Mouse (Mus musculus) hindbrain, embryonic 15.5 days (tissue): ENCODE results near the gene Wipf2. TPM values are rescaled to one million over a fixed set of nuclear protein-coding genes. Genes with fewer than 3 reads are reported as not detected.

Experiments
- ATAC-seq: fragments of 200-750 bp; cut with Nextera tagmentation; 2 replicates; pipeline ENCODE4 v1.8.0; 2017; ENCODE audit warnings: low read depth, moderate number of reproducible peaks, moderate TSS enrichment; ENCODE audit not compliant: low FRiP score
- H3K27ac ChIP-seq: fragments of 300-500 bp; sonication (generic); replicated peaks from 2 replicates; pipeline ENCODE4 v1.5.1; 2015; ENCODE audit warnings: mild to moderate bottlenecking, inconsistent platforms
- H3K27me3 ChIP-seq: fragments of 300-500 bp; sonication (generic); 2 replicates; pipeline ENCODE4 v1.6.1; 2015; ENCODE audit warnings: control low read depth, inconsistent platforms
- H3K36me3 ChIP-seq: fragments of 300-500 bp; sonication (generic); 2 replicates; pipeline ENCODE4 v1.6.1; 2015; ENCODE audit warnings: control low read depth, inconsistent platforms
- H3K4me1 ChIP-seq: fragments of 300-500 bp; sonication (generic); replicated peaks from 2 replicates; pipeline ENCODE4 v1.6.1; 2015; ENCODE audit warnings: control low read depth, inconsistent platforms
- H3K4me2 ChIP-seq: fragments of 300-500 bp; sonication (generic); 2 replicates; pipeline ENCODE4 v1.6.1; 2015; ENCODE audit warnings: moderate library complexity, mild to moderate bottlenecking, inconsistent platforms
- H3K4me3 ChIP-seq: fragments of 300-500 bp; sonication (generic); 2 replicates; pipeline ENCODE4 v1.5.1; 2015; ENCODE audit warnings: mild to moderate bottlenecking, inconsistent platforms
- H3K9ac ChIP-seq: fragments of 300-500 bp; sonication (generic); 2 replicates; pipeline ENCODE4 v1.6.1; 2015; ENCODE audit warnings: inconsistent platforms
- H3K9me3 ChIP-seq: fragments of 300-500 bp; sonication (generic); 2 replicates; pipeline ENCODE4 v1.6.1; 2016; ENCODE audit warnings: control low read depth, inconsistent platforms
- WGBS: fragments of 180-500 bp; shearing (Covaris S2); methylation state at CpG from one replicate; pipeline ENCODE4 v1.1.7; 2015; 5-methylcytosine and 5-hydroxymethylcytosine counted together
- polyA plus RNA-seq: library from polyadenylated mRNA; unstranded; fragments of >200 nt; fragmentation: Nextera tagmentation; extraction: Ambion mirVana; gene quantifications from 2 replicates; pipeline ENCODE4 v1.2.1, GENCODE M21; 2015

Gene Wipf2
- polyA plus RNA-seq, 1 experiment from 2014 or later: 4.4 TPM

DNA sequence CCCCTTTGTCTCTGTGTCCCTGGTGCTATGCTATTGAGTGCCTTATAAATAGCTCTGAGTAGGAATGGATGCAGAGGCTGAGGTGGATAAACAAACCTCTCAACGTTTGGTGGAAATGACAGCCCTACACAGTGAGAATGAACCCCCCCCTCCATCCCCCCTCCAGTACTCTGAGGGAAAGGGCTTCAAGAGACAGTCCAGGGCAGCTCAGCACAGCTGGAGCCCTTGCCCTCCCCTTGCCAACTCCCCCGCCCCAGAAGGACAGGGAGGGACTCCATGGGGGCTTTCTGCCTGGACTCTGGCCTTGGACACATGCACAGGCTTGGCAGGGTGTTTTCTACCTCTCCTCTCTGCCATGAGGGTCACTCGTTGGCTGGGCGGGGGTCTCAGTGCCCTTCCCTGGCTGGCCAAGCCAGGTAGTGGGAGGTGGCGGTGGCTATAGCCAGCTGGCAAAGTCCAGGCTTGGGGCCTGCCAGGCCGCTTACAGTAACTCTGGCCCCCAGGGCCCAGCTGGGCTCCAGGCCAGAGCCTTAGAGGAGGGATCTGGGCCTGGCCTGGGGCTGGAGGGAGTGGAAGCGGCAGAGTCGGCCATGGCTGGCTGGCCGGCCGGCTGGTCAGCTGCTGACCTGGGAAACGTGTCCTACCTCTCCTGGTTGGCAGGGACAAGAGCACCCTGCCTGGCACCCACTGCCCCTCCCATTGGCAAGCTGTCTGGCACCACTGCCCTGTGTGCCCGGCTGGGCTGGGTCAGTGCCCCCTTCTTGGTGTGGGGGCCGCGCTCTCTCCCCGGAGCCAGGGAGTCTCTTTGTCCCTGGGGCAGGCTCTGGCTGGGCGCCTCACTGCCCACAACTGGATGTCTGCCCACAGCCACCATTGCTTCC is 87.8 kb downstream of the Wipf2 start:
- peaks cover 61% of the 10 kb centered on the region for H3K4me1 ChIP-seq
- no peaks in the 10 kb centered on the region for H3K36me3 ChIP-seq

DNA sequence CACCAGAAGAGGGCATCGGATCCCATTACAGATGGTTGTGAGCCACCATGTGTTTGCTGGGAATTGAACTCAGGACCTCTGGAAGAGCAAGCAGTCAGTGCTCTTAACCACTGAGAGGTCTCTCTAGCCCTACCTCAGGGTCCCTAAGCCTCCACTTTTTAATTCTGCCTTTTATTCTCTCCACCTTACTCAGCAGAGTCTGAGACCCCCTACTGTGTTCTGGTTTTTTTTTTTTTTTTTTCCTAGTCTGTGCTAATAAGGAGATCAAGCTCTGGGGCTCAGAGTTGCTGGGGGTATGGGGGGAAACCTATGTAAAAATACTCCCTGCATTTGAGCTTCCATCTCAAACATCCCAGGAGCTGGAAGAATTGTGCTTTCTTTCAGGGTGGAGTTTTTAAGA is 88.7 kb downstream of the Wipf2 start:
- no peak for ATAC-seq
- Histone ChIP-seq H3K4me1 (peaks cover 61% of the 10 kb centered on the region), H3K9ac (no peak overlapping the region), H3K4me2 (no peak overlapping the region), H3K27me3 (no peaks in the 10 kb centered on the region), H3K36me3 (no peaks in the 10 kb centered on the region), H3K9me3 (no peaks in the 10 kb centered on the region), H3K4me3 (no peak overlapping the region), H3K27ac (no peak overlapping the region)
- 85% methylated on average over 1 of the region's 1 CpGs for WGBS

More for the DNA sequence above, 87.8 kb downstream of the Wipf2 start:
- peak overlapping the region; percentile 79 for H3K27ac ChIP-seq
- H3K4me2 ChIP-seq: 0 out of 2 replicates have a peak overlapping the region, but pooled peaks have one; percentile 9
- H3K27me3 ChIP-seq: no peaks in the 10 kb centered on the region
- no peak overlapping the region for H3K9ac ChIP-seq
- H3K9me3 ChIP-seq: no peaks in the 10 kb centered on the region
- peak; percentile 81 for ATAC-seq
- 43% methylated on average over 14 of the region's 16 CpGs for WGBS
- no peak overlapping the region for H3K4me3 ChIP-seq

DNA sequence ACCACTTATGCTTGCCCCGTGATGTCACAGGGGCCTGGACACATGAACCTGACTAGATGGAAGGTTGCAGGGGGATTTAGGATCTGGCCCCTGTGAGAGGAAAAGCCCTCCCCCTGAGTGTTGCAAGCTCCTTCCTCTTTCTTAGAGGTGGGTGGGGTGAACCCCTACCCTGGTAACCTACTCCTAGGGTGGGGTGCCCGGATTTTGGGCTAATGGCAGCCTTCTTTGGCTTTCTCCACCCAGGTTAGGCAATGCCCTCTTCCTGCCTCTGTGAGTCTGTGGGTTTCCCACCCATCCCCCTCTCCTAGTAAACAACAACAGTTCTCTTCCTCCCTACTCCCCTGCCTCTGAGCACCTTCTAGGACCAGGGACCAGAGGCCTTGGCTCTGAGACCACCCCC is 89.3 kb downstream of the Wipf2 start:
- no peaks in the 10 kb centered on the region for H3K9me3 ChIP-seq
- H3K27me3 ChIP-seq: no peaks in the 10 kb centered on the region
- no peak overlapping the region for H3K4me3 ChIP-seq
- no peak overlapping the region for H3K27ac ChIP-seq
- peaks cover 55% of the 10 kb centered on the region for H3K4me1 ChIP-seq
- no peaks in the 10 kb centered on the region for H3K36me3 ChIP-seq
- H3K4me2 ChIP-seq: no peak overlapping the region
- no peak for ATAC-seq
- 73% methylated on average over 2 of the region's 2 CpGs for WGBS
- H3K9ac ChIP-seq: no peak overlapping the region

DNA sequence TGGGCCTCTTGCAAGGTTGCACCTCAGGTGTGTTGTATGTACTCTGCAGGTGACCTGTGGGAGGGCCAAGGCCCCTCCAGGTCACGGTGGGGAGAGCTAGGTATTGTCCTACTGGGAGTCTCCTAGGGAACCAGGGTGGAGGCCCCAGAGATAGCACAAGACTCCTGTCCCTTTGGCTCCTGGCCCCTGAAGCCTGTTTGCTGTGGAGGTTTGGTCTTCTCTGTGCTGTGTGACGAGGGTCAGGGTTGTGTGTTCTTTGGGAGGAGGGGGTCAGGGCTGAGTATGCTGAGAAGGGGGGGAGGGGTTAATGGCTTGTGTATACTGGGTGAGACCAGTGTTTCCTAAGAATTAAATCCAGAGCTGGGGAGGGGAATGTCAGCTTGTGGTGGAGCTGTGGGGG is 89.9 kb downstream of the Wipf2 start:
- no peak overlapping the region for H3K4me3 ChIP-seq
- H3K36me3 ChIP-seq: no peaks in the 10 kb centered on the region
- H3K27me3 ChIP-seq: no peaks in the 10 kb centered on the region
- no peak overlapping the region for H3K9ac ChIP-seq
- no peak overlapping the region for H3K4me2 ChIP-seq
- no peak overlapping the region for H3K27ac ChIP-seq
- H3K9me3 ChIP-seq: no peaks in the 10 kb centered on the region
- peaks cover 54% of the 10 kb centered on the region for H3K4me1 ChIP-seq
- no peak for ATAC-seq
- 9% methylated on average over 2 of the region's 2 CpGs for WGBS

DNA sequence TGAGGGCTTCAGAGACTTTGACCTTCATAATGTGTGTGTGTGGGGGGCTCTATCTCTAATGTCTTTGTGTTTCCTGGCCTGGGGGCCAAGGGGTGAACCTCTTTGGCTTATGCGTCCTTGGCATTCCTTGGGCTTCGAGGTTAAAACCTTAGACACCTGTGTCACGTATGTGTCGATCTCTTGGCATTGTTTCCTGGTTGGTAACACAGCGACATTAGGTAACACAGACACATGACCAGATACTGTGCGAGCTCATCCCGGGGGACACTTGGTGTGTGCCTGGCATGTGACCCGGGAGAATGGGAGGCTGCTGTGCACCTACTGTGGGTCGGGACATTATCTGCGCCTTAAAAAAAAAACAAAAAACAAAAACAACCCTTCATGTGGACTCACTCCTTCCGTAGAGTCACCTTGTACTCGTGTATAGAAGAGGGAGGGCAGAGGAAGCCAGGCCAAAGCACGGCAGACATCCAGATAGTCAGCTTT is 90.4 kb downstream of the Wipf2 start:
- no peaks in the 10 kb centered on the region for H3K36me3 ChIP-seq
- H3K27ac ChIP-seq: peak overlapping the region; percentile 68; the same call in 1 of the 2 replicates
- H3K4me2 ChIP-seq: peak overlapping the region; percentile 45
- no peak overlapping the region for H3K9ac ChIP-seq
- peaks cover 56% of the 10 kb centered on the region for H3K4me1 ChIP-seq
- no peaks in the 10 kb centered on the region for H3K9me3 ChIP-seq
- no peaks in the 10 kb centered on the region for H3K27me3 ChIP-seq
- ATAC-seq: no peak
- no peak overlapping the region for H3K4me3 ChIP-seq
- 34% methylated on average over 13 of the region's 13 CpGs for WGBS

DNA sequence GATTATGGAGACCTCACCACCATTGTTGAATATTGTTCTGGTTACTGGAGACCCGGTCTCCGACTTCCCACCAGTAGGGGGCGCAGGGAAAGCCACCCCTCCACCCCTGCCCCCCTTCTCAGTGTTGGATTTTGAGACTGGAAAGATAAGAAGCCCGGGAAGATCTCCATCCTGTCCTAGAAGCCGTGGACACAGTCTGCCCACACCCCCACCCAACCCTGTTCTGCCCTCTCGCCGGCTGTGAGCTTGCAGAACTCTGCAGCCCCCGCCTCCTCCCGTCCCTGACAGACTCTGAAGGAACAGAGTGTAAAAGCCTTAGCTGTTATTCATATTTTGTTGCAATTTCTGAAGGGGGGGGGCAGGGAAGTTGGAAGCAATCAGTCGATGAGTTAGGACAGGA is 90.9 kb downstream of the Wipf2 start:
- H3K4me2 ChIP-seq: peak overlapping the region; percentile 45
- H3K36me3 ChIP-seq: no peaks in the 10 kb centered on the region
- no peak overlapping the region for H3K9ac ChIP-seq
- ATAC-seq: peak; percentile 3; the same call in 1 of the 2 replicates
- H3K9me3 ChIP-seq: no peaks in the 10 kb centered on the region
- peaks cover 59% of the 10 kb centered on the region for H3K4me1 ChIP-seq
- WGBS: 8% methylated on average over 10 of the region's 10 CpGs
- peak overlapping the region; percentile 68 for H3K27ac ChIP-seq
- H3K4me3 ChIP-seq: no peak overlapping the region
- no peaks in the 10 kb centered on the region for H3K27me3 ChIP-seq

Other genes starting within 250 kb of the Wipf2 start
- gene Gm12355, start 238.0 kb upstream of the Wipf2 start, polyA plus RNA-seq: 0.48 and 0.54 TPM in 2 replicates
- gene Gsdma3, start 237.3 kb upstream of the Wipf2 start, polyA plus RNA-seq: not detected in 2 replicates
- gene Gsdma2, start 216.9 kb upstream of the Wipf2 start, polyA plus RNA-seq: not detected in 2 replicates
- gene Gsdma, start 199.3 kb upstream of the Wipf2 start, polyA plus RNA-seq: 0.09 TPM in 1 of 2 replicates, not detected in the other
- gene Psmd3, start 181.1 kb upstream of the Wipf2 start, polyA plus RNA-seq: 193 and 204 TPM in 2 replicates
- gene Csf3, start 162.4 kb upstream of the Wipf2 start, polyA plus RNA-seq: not detected in 2 replicates
- gene Med24, start 134.2 kb upstream of the Wipf2 start, polyA plus RNA-seq: 67.0 and 70.3 TPM in 2 replicates
- gene Thra, start 123.0 kb upstream of the Wipf2 start, polyA plus RNA-seq: 136 and 138 TPM in 2 replicates
- gene Nr1d1, start 88.3 kb upstream of the Wipf2 start, polyA plus RNA-seq: 3.9 and 4.3 TPM in 2 replicates
- 31.7 and 33.1 TPM in 2 replicates for gene Msl1, start 68.1 kb upstream of the Wipf2 start, polyA plus RNA-seq
- gene Casc3, start 58.7 kb upstream of the Wipf2 start, polyA plus RNA-seq: 49.4 and 54.2 TPM in 2 replicates
- 10.5 and 13.1 TPM in 2 replicates for gene Rapgefl1, start 26.9 kb upstream of the Wipf2 start, polyA plus RNA-seq
- gene Cdc6, start 44.2 kb downstream of the Wipf2 start, polyA plus RNA-seq: 5.5 and 6.0 TPM in 2 replicates
- 11.4 and 16.8 TPM in 2 replicates for gene Rara, start 64.2 kb downstream of the Wipf2 start, polyA plus RNA-seq
- gene Gjd3, start 119.4 kb downstream of the Wipf2 start, polyA plus RNA-seq: 1.8 and 3.1 TPM in 2 replicates
- 43.7 and 56.9 TPM in 2 replicates for gene Top2a, start 160.6 kb downstream of the Wipf2 start, polyA plus RNA-seq
- gene Igfbp4, start 177.6 kb downstream of the Wipf2 start, polyA plus RNA-seq: 145 and 146 TPM in 2 replicates
- 0.08 and 0.17 TPM in 2 replicates for gene Tns4, start 225.7 kb downstream of the Wipf2 start, polyA plus RNA-seq